8 mouse cellular contexts compared by ENCODE assay signal in the genomic region with DNA sequence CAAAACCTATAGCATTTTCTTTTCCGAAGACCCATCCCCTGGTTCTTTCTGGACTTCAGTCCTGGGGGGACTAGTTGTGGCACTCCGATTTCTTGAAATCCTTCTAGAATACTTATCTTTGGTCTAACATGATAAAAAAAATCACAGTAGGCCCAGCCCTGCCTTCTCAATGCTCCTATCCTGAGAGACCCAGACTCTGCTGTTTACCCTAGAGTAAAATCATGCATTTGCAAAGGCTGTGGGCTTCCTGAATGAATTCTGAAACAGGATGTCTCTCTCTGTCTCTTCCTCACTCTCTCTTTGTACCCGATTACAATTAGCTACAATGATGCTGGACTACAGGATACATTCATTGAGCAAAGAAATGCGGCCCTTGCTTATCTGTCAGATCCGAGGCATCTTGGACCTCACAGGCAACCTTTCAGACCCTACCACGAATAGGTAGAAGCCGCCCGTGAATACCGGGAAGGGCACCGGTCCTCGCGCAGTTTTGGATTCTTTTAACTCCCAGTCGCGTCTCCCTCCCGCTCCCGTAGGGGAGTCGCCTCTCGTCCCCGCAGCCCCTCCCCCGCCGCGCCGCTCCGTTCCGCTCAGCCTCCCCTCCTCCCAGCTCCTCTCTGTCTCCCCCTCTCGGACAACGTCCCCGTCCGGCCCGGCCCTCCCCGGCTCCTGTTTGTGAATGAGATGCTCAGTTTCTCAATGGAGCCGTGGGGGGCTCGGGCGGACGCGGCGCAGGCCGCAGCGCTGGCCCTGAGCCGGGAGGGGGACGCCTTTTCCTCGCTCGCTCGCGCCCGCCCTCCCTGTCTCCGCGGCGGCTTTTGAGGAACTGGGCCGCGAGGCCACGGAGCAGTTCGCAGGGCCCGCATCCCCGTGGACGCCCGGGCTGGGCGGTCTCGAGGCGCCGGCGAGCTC. TPM values are rescaled to one million over a fixed set of nuclear protein-coding genes. Genes with fewer than 3 reads are reported as not detected.
A peak's percentile ranks its signal among the peaks of the same experiment; 100 is the strongest.
DNase-seq lines count a peak whose midpoint lies in the region; ATAC-seq lines count a peak whose summit lies in the region.

A gene (plus strand): TSS at position 638 of the 912 bp plus-strand sequence.

- ATAC-seq in hindbrain, embryonic 14.5 days (ENCODE audit: low FRiP score): peak; percentile 95

- no peaks in the 10 kb centered on the region for H3K9me3 ChIP-seq in hindbrain, embryonic 14.5 days (ENCODE audit: control insufficient read depth, low read length)

- peaks cover 20% of the 10 kb centered on the region; the same call in 1 of the 2 replicates for H3K4me1 ChIP-seq in hindbrain, embryonic 14.5 days (replicated peaks; ENCODE audit: control insufficient read depth, insufficient read depth, low read length)

- H3K4me2 ChIP-seq in hindbrain, embryonic 14.5 days (replicated peaks): peak within 1 kb of the TSS; percentile 88

- no peaks in the 10 kb centered on the region for H3K36me3 ChIP-seq in hindbrain, embryonic 14.5 days (replicated peaks; ENCODE audit: control insufficient read depth, insufficient read depth)

- peak within 1 kb of the TSS; percentile 97 for H3K27ac ChIP-seq in hindbrain, embryonic 14.5 days

- peak within 1 kb of the TSS; percentile 93 for H3K4me3 ChIP-seq in hindbrain, embryonic 14.5 days (replicated peaks; ENCODE audit: low read length)

- H3K9ac ChIP-seq in hindbrain, embryonic 14.5 days: peak within 1 kb of the TSS; percentile 90

- H3K27me3 ChIP-seq in hindbrain, embryonic 14.5 days (ENCODE audit: control insufficient read depth, insufficient read depth, low read length): no peaks in the 10 kb centered on the region

- WGBS in hindbrain, embryonic 14.5 days: 2% methylated on average over 59 of the region's 62 CpGs

- peak; percentile 93 for DNase-seq in ZHBTc4 (ENCODE audit: low read depth, low spot score)
- peak; percentile 84 to 89 for DNase-seq in cerebellum, postnatal 36 days
- peak; percentile 83 to 87 for DNase-seq in frontal cortex, postnatal 36 days (ENCODE audit: low spot score in 2 of 2)
- peak; percentile 87 for DNase-seq in hindbrain, embryonic 14.5 days (ENCODE audit: low spot score)
- peak; percentile 83 to 87 for DNase-seq in layer of hippocampus, postnatal 25 days (ENCODE audit: extremely low spot score in 1 of 2, low spot score in 1 of 2)
- DNase-seq in lung, postnatal 25 days (ENCODE audit: low spot score): peak; percentile 91
- peak; percentile 92 for DNase-seq in retina, embryonic 14.5 days (ENCODE audit: low spot score)
- DNase-seq in urinary bladder, adult 2 months (ENCODE audit: low spot score): peak; percentile 85

RNA-seq across cellular contexts. Expression of the gene that starts here (rescaled TPM):
- polyA plus RNA-seq in hindbrain, embryonic 14.5 days (2014; fragmentation: Nextera tagmentation; extraction: Ambion mirVana): 35.0 and 39.4 TPM in 2 replicates
- 10 to 100 TPM; 29.2 to 30.9 TPM for total RNA-seq in layer of hippocampus, postnatal 25 days (2021)
- polyA plus RNA-seq in urinary bladder, adult 2 months (2012; rRNA removed): 26.2 TPM in 2 replicates

Comparison
In these comparisons a context has a peak if more than half of its experiments do, and no peak if none do; other contexts are left out.
1. Peak in every context shown above with its lines: DNase-seq, ATAC-seq, H3K4me3 ChIP-seq and H3K27ac ChIP-seq.